Mouse (Mus musculus) gastrocnemius, postnatal 25 days (tissue): ENCODE results near the gene Pigk. TPM values are rescaled to one million over a fixed set of nuclear protein-coding genes. Genes with fewer than 3 reads are reported as not detected.

Experiments
- DNase-seq: peaks from one replicate; pipeline ENCODE4 v3.0.0; 2022
- total RNA-seq, 2 experiments: library from RNA; stranded (reverse); gene quantifications; 1 replicate in 1 of 2; 2 replicates in 1 of 2; pipeline ENCODE4 v1.2.3; 2021

Gene Pigk
- total RNA-seq, 2 experiments from 2014 or later: 19.2 to 20.2 TPM

- no peak for DNase-seq
Measured at GRCm38 (mm10) chr3:152941671-152942070, 227.8 kb downstream of the Pigk start.

- DNase-seq: no peak
Measured at GRCm38 (mm10) chr3:152942985-152943384, 229.1 kb downstream of the Pigk start.

GRCm38 (mm10) chr3:152944766-152945165, 230.9 kb downstream of the Pigk start:
- no peak for DNase-seq

GRCm38 (mm10) chr3:152947031-152947640, 233.2 kb downstream of the Pigk start:
- no peak for DNase-seq

- DNase-seq: no peak
Measured at GRCm38 (mm10) chr3:152948556-152948955, 234.7 kb downstream of the Pigk start.

- DNase-seq: no peak
Measured at GRCm38 (mm10) chr3:152949233-152949777, 235.4 kb downstream of the Pigk start.

- DNase-seq: no peak
Measured at GRCm38 (mm10) chr3:152950299-152950698, 236.4 kb downstream of the Pigk start.

GRCm38 (mm10) chr3:152950914-152951313, 237.0 kb downstream of the Pigk start:
- DNase-seq: no peak

GRCm38 (mm10) chr3:152951634-152952545, 238.0 kb downstream of the Pigk start:
- DNase-seq: no peak

GRCm38 (mm10) chr3:152956038-152956437, 242.1 kb downstream of the Pigk start:
- no peak for DNase-seq

GRCm38 (mm10) chr3:152956771-152957170, 242.9 kb downstream of the Pigk start:
- DNase-seq: no peak

GRCm38 (mm10) chr3:152958358-152959150, 244.7 kb downstream of the Pigk start:
- DNase-seq: no peak

- no peak for DNase-seq
Measured at GRCm38 (mm10) chr3:152961855-152962376, 248.0 kb downstream of the Pigk start.

GRCm38 (mm10) chr3:152969774-152970347, 256.0 kb downstream of the Pigk start:
- DNase-seq: no peak

- DNase-seq: no peak
Measured at GRCm38 (mm10) chr3:152971373-152971772, 257.5 kb downstream of the Pigk start.

GRCm38 (mm10) chr3:152979481-152980092, 265.7 kb downstream of the Pigk start:
- no peak for DNase-seq

GRCm38 (mm10) chr3:152980431-152980830, 266.5 kb downstream of the Pigk start:
- peak; percentile 16 for DNase-seq

GRCm38 (mm10) chr3:152980978-152981974, 267.4 kb downstream of the Pigk start:
- DNase-seq: no peak

- no peak for DNase-seq
Measured at GRCm38 (mm10) chr3:152981988-152982387, 268.1 kb downstream of the Pigk start, which contains the start of gene St6galnac5. Gene St6galnac5 (minus strand): TSS chr3:152982246.

GRCm38 (mm10) chr3:152990787-152991186, 276.9 kb downstream of the Pigk start:
- DNase-seq: no peak
